8 mouse cellular contexts compared by ENCODE assay signal in the genomic region with DNA sequence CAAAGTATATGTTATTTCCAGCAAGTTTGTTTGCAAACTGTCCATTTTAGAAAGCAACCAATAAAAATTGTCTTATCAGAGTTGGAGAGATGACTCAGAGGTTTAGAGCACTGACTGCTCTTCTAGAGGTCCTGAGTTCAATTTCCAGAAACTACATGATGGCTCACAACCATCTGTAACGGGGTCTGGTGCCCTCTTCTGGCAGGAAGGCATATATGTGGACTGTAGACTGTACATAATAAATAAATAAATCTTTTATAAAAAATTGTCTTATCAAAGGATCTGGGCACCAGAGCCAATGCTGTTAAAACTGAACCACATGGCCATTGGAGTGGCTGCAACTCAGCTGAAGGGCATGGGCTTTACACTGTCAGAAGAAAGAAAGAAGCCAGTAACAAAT. TPM values are rescaled to one million over a fixed set of nuclear protein-coding genes. Genes with fewer than 3 reads are reported as not detected.
DNase-seq lines count a peak whose midpoint lies in the region; ATAC-seq and TF ChIP-seq lines count a peak whose summit lies in the region.

No protein-coding gene starts in this region.

- no peak for TF ChIP-seq CTCF in thymus, adult 2 months (IDR thresholded peaks at IDR 0.05; ENCODE audit: borderline replicate concordance, control insufficient read depth, extremely low read depth, insufficient read depth, low read length, poor library complexity)

- WGBS in heart, embryonic 11.5 days (ENCODE audit: insufficient replicate concordance), result 73% methylated on average over 1 of the region's 1 CpGs
- WGBS in thymus, adult 2 months, result 76% methylated on average over 1 of the region's 1 CpGs

- no peak overlapping the region for H3K4me2 ChIP-seq in heart, embryonic 11.5 days

- no peak overlapping the region for H3K4me3 ChIP-seq in heart, embryonic 11.5 days (ENCODE audit: low read depth, low read length)
- H3K4me3 ChIP-seq in thymus, adult 2 months (ENCODE audit: control insufficient read depth, insufficient read depth, low read length), result no peak overlapping the region

- peaks cover 4% of the 10 kb centered on the region; the same call in 1 of the 2 replicates for H3K36me3 ChIP-seq in heart, embryonic 11.5 days (ENCODE audit: control insufficient read depth, insufficient read depth, low read length)
- peaks cover 46% of the 10 kb centered on the region for H3K36me3 ChIP-seq in thymus, adult 2 months (ENCODE audit: control insufficient read depth, insufficient read depth, low read length)

- no peaks in the 10 kb centered on the region for H3K9me3 ChIP-seq in heart, embryonic 11.5 days (replicated peaks; ENCODE audit: control insufficient read depth, low read length)

- peak; percentile 49 for DNase-seq in heart, adult 11 months
- peak; percentile 34 for DNase-seq in thymus, adult 2 months
- DNase-seq in thymus, adult 18-20 months, result no peak
- DNase-seq in kidney, postnatal 36 days, result peak; percentile 18 to 63
- DNase-seq in ovary, postnatal 10 days (ENCODE audit: low spot score), result no peak
- DNase-seq in urinary bladder, postnatal 36 days (ENCODE audit: low spot score in 2 of 2), result no peak

- ATAC-seq in heart, embryonic 11.5 days (replicated peaks; ENCODE audit: insufficient number of reproducible peaks, low FRiP score, low TSS enrichment), result no peak
- ATAC-seq in frontal cortex, adult (ENCODE audit: low TSS enrichment), result no peak

- H3K27ac ChIP-seq in heart, embryonic 11.5 days (ENCODE audit: low read depth, low read length), result no peak overlapping the region
- no peak overlapping the region for H3K27ac ChIP-seq in thymus, adult 2 months (ENCODE audit: control insufficient read depth, insufficient read depth, low read length)

- H3K4me1 ChIP-seq in heart, embryonic 11.5 days (ENCODE audit: control insufficient read depth, insufficient read depth, low read length), result no peaks in the 10 kb centered on the region
- no peaks in the 10 kb centered on the region for H3K4me1 ChIP-seq in thymus, adult 2 months (replicated peaks; ENCODE audit: control insufficient read depth, insufficient read depth, low read length)

- H3K9ac ChIP-seq in heart, embryonic 11.5 days (ENCODE audit: low read depth, low read length), result no peak overlapping the region

- H3K27me3 ChIP-seq in heart, embryonic 11.5 days (ENCODE audit: control insufficient read depth, insufficient read depth, low read length), result no peaks in the 10 kb centered on the region
- no peaks in the 10 kb centered on the region for H3K27me3 ChIP-seq in thymus, adult 2 months (ENCODE audit: control insufficient read depth, insufficient read depth, low read length)

- no peak for TF ChIP-seq POLR2A in thymus, adult 2 months (IDR thresholded peaks at IDR 0.05; ENCODE audit: control insufficient read depth, extremely low read depth, insufficient read depth, low read length, poor library complexity)

RNA-seq across cellular contexts. Expression of gene Cdadc1, which starts 7.1 kb away (rescaled TPM):
- 26.3 and 32.8 TPM in 2 replicates for polyA plus RNA-seq in heart, embryonic 11.5 days (2014; fragmentation: Nextera tagmentation; extraction: Ambion mirVana)
- 6.2 and 6.4 TPM in 2 replicates for polyA plus RNA-seq in thymus, adult 2 months (2012; rRNA removed)

RNA-seq across cellular contexts. Expression of gene Shisa2, which starts 34.5 kb away (rescaled TPM):
- polyA plus RNA-seq in heart, embryonic 11.5 days (2014; fragmentation: Nextera tagmentation; extraction: Ambion mirVana), result 15.8 and 17.3 TPM in 2 replicates
- 32.4 and 37.2 TPM in 2 replicates for polyA plus RNA-seq in thymus, adult 2 months (2012; rRNA removed)

Comparison
In these comparisons a context has a peak if more than half of its experiments do, and no peak if none do; other contexts are left out.
1. DNase-seq: peak in heart, adult 11 months (single experiment), thymus, adult 2 months (single experiment) and kidney, postnatal 36 days (2 of 2); none in thymus, adult 18-20 months (0 of 2), ovary, postnatal 10 days (single experiment) and urinary bladder, postnatal 36 days (0 of 2).